Mouse (Mus musculus) small intestine, adult 2 months (tissue): ENCODE data around the gene Hes2.

Experiments
- CTCF ChIP-seq: fragments of 200-500 bp; IDR thresholded peaks from 2 replicates; pipeline ENCODE4 v1.5.1; 2012; ENCODE audit warnings: low read depth, mild to moderate bottlenecking, control low read depth, inconsistent platforms, low read length, moderate library complexity, mixed read lengths; ENCODE audit not compliant: insufficient replicate concordance, insufficient read length; ENCODE audit errors: extremely low read depth
- POLR2A ChIP-seq: fragments of 200-500 bp; IDR thresholded peaks from 2 replicates; pipeline ENCODE4 v1.6.1; 2012; ENCODE audit warnings: low read depth, mild to moderate bottlenecking, control low read depth, inconsistent platforms, low read length, moderate library complexity

- TF ChIP-seq CTCF (peak; percentile 94), POLR2A (no peak)
These were observed 6.6 kb downstream of the Hes2 start for GRCm38 (mm10) chr4:152165036-152165931.
